Mouse (Mus musculus): ENCODE measurements around the gene Slc16a10. TPM values are rescaled to one million over a fixed set of nuclear protein-coding genes. Genes with fewer than 3 reads are reported as not detected.
"Not testable (repeated sequence)": the region's sequence is repeated elsewhere in the genome, so short reads cannot be mapped to it uniquely, and the experiment has no call there.

Gene Slc16a10
- total RNA-seq, 4 experiments from 2014 or later: 38.7 to 56.1 (median 46.4) TPM

GRCm38 (mm10) chr10:40028091-40028490 lies 114.0 kb downstream of the Slc16a10 start:
- no peak for DNase-seq (ENCODE audit: low spot score in 2 of 2)

GRCm38 (mm10) chr10:40026546-40026945 lies 115.5 kb downstream of the Slc16a10 start:
- DNase-seq (ENCODE audit: low spot score in 2 of 2): no peak

- no peak for DNase-seq (ENCODE audit: low spot score in 2 of 2)
Observed at GRCm38 (mm10) chr10:40025560-40025959, 116.5 kb downstream of the Slc16a10 start.

GRCm38 (mm10) chr10:40024554-40025428 lies 117.3 kb downstream of the Slc16a10 start, which contains the start of gene Mfsd4b1:
Gene Mfsd4b1 (minus strand): TSS chr10:40025268.
- DNase-seq (ENCODE audit: low spot score in 2 of 2): peak; percentile 74 to 80

GRCm38 (mm10) chr10:40020401-40020800 lies 121.7 kb downstream of the Slc16a10 start:
- DNase-seq (ENCODE audit: low spot score in 2 of 2): no peak

GRCm38 (mm10) chr10:40019492-40019891 lies 122.6 kb downstream of the Slc16a10 start:
- DNase-seq (ENCODE audit: low spot score in 2 of 2): peak in 1 of 2 experiments; percentile 11

GRCm38 (mm10) chr10:40018261-40018860 lies 123.7 kb downstream of the Slc16a10 start:
- no peak for DNase-seq (ENCODE audit: low spot score in 2 of 2)

- no peak for DNase-seq (ENCODE audit: low spot score in 2 of 2)
Observed at GRCm38 (mm10) chr10:40009591-40009990, 132.5 kb downstream of the Slc16a10 start.

- not testable (repeated sequence) for DNase-seq (ENCODE audit: low spot score in 2 of 2)
Observed at GRCm38 (mm10) chr10:40008847-40009246, 133.2 kb downstream of the Slc16a10 start.

- DNase-seq (ENCODE audit: low spot score in 2 of 2): no peak
Observed at GRCm38 (mm10) chr10:40007953-40008352, 134.1 kb downstream of the Slc16a10 start.

GRCm38 (mm10) chr10:40006963-40007362 lies 135.1 kb downstream of the Slc16a10 start:
- DNase-seq (ENCODE audit: low spot score in 2 of 2): no peak

- no peak for DNase-seq (ENCODE audit: low spot score in 2 of 2)
Observed at GRCm38 (mm10) chr10:40000746-40001145, 141.3 kb downstream of the Slc16a10 start.

- DNase-seq (ENCODE audit: low spot score in 2 of 2): no peak
Observed at GRCm38 (mm10) chr10:39991155-39991554, 150.9 kb downstream of the Slc16a10 start.

- DNase-seq (ENCODE audit: low spot score in 2 of 2): no peak
Observed at GRCm38 (mm10) chr10:39986466-39986865, 155.6 kb downstream of the Slc16a10 start, which contains the start of gene Mfsd4b5. Gene Mfsd4b5 (minus strand): TSS chr10:39986646.

Other genes with a start within 250 kb of the Slc16a10 start
- gene Mfsd4b4, start 243.0 kb downstream of the Slc16a10 start, total RNA-seq (2022): 1 to 10 TPM; 2.8 to 3.5 (median 2.9) TPM
- gene Mfsd4b2, start 215.3 kb downstream of the Slc16a10 start, total RNA-seq (2022): under 1 TPM in 2 of 4 experiments, not detected in 2; 0.11 to 0.17 TPM
- gene Mfsd4b3, start 182.1 kb downstream of the Slc16a10 start, total RNA-seq (2022): 1 to 10 TPM; 2.7 to 4.1 (median 3.2) TPM
- under 1 TPM; 0.17 to 0.54 (median 0.43) TPM for gene Mfsd4b5, start 155.6 kb downstream of the Slc16a10 start, total RNA-seq (2022)
- 1 to 10 TPM; 1.8 to 2.6 (median 2.2) TPM for gene Mfsd4b1, start 117.0 kb downstream of the Slc16a10 start, total RNA-seq (2022)
- gene Rpf2, start 104.8 kb upstream of the Slc16a10 start, total RNA-seq (2022): 10 to 100 TPM; 14.0 to 19.3 (median 18.6) TPM
- 10 to 100 TPM; 19.8 to 32.6 (median 25.5) TPM for gene Gtf3c6, start 115.8 kb upstream of the Slc16a10 start, total RNA-seq (2022)
- 100 to 1,000 TPM; 105 to 912 (median 433) TPM for gene Amd1, start 159.9 kb upstream of the Slc16a10 start, total RNA-seq (2022)
- gene Cdk19, start 197.3 kb upstream of the Slc16a10 start, total RNA-seq (2022): 10 to 100 TPM in 2 of 4 experiments, 1 to 10 TPM in 2; 6.8 to 35.5 (median 20.0) TPM